Mouse (Mus musculus): Measurements from ENCODE around the gene Chfr.

The Chfr gene

DNA sequence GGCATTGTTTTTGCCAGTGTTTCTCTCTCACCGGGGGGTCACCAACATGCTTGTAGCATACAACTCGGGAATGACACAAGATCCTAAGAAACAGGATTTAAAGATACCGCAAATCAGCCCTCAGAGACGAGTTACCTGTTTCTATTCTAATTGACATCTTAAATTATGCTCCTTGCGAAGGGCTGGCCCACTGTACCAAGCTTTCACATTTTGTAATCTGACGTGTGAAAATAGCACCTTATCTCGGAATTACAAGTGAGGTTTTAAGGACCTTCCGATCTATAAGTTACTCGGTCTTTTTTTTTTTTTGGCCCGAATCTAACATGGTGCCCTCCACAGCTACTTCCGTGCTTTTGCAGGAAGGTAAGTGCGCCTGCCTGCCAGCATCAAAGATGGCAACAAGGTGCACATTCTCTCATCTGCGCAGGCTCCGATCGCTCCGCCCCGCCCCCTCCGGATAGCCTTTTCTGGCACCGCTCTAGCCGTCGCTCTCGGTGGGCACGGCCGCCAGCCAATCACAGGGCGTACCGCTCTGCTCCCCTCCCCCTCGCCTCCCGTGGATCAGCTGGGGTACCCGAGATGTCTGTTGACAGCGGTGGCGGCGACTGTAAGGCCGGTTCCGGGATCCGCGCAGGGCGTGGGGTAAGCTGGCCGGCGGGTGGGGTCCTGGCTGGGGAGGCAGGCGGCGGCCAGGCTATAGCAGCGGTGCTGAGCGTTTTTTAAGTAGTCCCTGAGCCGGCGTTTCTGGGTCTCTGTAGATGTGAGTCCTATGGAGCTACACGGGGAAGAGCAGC, at the start of gene Chfr:
Gene Chfr, plus strand, starts transcription at position 550 of the 794 bp plus-strand sequence.
- DNase-seq (ENCODE audit: low read depth, low spot score), result peak; percentile 99

DNA sequence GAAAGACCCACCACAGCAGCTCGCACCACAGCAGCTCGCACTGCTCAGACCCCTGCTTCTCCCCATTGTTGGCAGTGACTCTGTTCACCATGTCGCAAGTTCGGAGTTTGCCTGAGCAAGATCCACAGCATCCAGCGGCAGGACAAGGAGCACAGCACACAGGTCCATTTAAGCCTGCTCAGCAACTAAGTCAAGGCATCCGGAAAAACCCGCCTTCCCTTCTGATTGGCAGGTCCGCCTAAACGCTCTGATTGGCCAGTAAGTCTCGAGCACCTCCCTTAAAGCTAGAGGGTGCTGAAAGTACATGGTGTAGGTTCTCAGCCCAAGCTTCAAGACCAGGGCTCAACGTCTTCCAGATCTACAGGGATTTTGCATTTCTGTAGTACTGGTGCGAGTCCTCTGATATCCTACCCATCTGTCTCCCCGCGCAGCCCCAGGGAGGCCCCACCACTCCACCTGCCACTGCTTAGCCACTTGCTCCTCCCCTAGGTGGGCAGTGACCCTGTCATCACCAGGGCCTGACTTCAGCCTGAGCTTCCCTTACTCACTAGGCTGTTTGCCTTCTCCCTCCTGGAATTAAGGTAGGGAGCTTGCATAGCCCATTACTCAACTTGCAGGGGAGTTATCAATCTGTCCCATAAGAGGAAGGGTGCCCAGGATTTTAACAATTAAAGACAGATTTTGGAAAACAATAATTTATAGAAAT, 49.3 kb upstream of the Chfr start:
- DNase-seq (ENCODE audit: low read depth, low spot score), result no peak

DNA sequence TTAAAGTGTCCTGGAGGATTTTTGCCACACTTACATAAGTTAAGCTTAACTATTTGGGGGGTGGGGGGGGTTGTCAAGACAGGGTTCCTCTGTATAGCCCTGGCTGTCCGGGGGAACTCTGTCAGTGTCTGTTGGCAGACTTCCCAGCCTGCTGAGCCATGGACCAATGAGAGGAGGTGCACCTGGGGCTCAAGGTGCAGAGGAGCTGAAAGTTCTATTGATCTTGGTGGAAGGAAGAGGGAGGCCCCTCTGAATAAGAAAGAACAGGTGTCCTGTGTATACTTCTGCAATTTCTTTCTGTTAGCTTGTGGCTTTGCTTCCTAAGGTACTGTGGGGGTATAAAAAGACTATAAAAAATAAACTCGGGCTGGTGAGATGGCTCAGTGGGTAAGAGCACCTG, 44.1 kb upstream of the Chfr start:
- no peak for DNase-seq (ENCODE audit: low read depth, low spot score)

GRCm38 (mm10) chr5:110094030-110094846, 41.4 kb upstream of the Chfr start, which contains the start of gene Gm35315:
TSS of gene Gm35315 (minus strand) at chr5:110094420.
- peak; percentile 66 for DNase-seq (ENCODE audit: low read depth, low spot score)

GRCm38 (mm10) chr5:110094847-110095213, 40.8 kb upstream of the Chfr start:
- DNase-seq (ENCODE audit: low read depth, low spot score), result no peak

DNA sequence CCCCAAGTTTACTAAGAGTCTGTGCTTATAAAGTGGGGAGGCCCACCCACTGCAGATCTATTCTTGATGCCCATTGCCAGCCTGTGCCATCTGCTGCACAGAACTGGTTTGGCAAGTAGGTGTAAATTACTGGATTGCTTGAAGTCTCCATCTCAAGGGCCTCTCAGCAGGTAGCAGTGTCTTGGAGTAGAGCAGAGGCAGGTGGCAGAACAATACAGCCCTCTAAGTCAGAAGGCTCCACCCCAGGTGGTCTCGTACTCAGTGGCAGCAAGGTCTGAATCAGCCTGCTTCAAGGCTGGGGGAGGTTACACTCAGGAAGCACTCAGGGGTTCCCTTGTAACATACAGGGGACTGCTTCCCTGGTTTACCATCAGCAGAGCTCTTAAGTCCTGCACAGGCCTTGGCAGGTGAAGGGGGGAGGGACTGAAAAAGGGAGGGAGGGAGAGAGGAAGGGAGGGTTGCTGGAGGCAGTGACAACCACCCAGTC, 36.6 kb upstream of the Chfr start:
- no peak for DNase-seq (ENCODE audit: low read depth, low spot score)

- DNase-seq (ENCODE audit: low read depth, low spot score), result no peak
Measured at GRCm38 (mm10) chr5:110099656-110100580, 35.7 kb upstream of the Chfr start, which contains the start of gene Plcxd1. TSS of gene Plcxd1 (plus strand) at chr5:110099969.

DNA sequence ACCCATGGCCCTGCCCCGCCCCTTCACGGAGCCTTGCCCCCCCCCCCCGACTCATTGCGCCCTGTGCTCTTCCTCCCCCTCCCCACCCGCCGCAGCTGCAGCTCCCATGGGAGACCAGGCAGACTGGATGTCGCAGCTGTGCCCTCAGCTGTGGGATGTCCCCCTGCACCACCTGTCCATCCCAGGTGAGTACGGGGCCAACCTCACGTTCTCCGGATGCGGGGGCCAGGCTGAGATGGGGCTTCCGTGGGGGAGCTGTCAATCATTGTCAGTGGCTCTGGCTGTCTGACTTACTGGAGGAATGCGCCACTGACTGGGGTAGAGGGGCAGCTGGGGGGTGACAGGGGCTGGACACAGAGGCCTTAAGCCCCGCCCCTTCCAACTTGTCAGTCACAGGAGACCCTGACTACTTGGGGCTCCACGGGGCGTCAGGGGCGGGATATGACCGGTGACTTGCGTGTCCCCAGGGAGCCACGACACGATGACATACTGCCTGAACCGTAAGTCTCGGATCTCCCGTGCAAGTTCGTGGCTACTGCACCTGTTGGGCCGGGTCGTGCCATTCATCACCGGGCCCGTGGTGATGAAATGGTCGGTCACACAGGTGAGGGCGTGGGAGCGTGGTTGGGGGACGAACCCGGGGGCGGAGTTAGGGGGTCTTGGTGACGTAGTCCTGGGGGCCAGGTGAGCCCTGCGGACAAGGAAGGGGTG, 34.6 kb upstream of the Chfr start:
- DNase-seq (ENCODE audit: low read depth, low spot score), result no peak

- DNase-seq (ENCODE audit: low read depth, low spot score), result no peak
Measured at GRCm38 (mm10) chr5:110101716-110102347, 33.8 kb upstream of the Chfr start.

- DNase-seq (ENCODE audit: low read depth, low spot score), result no peak
Measured at GRCm38 (mm10) chr5:110102429-110102828, 33.2 kb upstream of the Chfr start.

DNA sequence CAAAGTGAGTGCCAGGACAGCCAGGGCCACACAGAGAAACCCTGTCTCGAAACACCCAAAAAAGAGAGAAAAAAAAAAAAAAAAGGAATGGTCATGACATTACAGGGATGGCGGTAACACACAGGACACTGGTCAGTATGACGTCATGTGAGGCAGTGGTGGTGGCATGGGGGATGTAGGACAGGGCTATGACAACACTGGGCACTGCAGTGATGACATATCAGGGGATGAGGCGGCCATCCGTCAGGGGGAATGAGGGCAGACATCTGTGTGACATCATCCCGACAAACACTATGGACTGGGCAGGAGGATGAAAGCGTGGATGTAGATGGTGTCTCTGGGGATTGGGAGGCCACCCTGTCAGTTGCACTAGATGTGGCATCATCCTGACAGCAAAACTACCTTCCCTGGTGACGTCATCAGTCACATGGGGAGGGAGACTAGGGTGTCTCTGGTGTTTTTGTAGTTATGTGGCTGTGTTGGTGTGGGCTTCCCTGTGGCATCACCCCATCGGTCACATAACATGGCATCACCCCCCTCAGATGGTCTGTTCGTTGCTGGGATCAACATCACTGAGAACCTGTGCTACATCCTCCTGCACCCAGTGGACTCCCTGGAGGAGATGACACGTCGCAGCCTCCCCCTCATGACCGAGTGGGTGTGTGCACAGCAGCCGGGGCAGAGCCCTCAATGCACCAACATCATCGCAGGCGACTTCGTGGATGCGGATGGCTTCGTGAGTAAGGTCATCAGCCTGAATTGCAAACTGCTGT, 32.6 kb upstream of the Chfr start:
- DNase-seq (ENCODE audit: low read depth, low spot score), result no peak

GRCm38 (mm10) chr5:110103901-110104615, 31.6 kb upstream of the Chfr start:
- DNase-seq (ENCODE audit: low read depth, low spot score), result no peak

DNA sequence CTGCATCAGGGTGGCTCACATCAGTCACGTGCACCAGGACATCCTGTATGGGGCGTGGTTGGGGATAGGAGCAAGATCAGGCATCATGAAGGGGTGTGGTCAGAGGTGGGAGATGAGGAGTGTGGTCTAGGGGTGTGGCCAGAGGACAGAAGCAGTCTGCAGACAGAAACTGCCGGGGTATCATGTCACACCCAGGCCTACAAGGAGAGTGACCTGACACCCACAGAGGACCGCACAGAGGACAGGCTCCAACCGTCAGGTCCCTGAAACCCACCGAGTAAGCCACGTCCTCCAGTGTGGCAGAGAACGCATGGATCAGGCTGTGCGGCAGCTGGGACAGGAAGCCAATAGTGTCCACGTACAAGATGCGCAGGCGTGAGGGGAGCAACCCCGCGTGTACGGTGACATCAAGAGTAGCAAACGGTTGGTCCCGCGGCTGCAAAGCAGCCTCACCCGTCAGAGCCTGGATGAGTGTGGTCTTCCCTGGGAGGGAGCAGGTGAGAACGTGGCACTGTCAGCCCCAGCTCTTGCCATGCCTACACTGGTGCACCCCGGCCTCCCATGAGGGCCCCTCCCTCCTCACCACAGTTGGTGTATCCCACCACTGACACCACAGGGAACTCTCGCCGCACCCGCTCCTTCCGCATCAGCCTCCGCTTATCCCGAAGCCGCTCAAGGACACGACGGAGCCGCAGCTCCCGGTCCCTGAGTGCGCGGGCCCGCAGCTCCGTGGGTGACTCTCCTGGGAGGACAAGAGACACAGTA, 30.8 kb upstream of the Chfr start:
- no peak for DNase-seq (ENCODE audit: low read depth, low spot score)

- no peak for DNase-seq (ENCODE audit: low read depth, low spot score)
Measured at GRCm38 (mm10) chr5:110106140-110106871, 29.3 kb upstream of the Chfr start.

- no peak for DNase-seq (ENCODE audit: low read depth, low spot score)
Measured at GRCm38 (mm10) chr5:110106901-110107564, 28.6 kb upstream of the Chfr start.

DNA sequence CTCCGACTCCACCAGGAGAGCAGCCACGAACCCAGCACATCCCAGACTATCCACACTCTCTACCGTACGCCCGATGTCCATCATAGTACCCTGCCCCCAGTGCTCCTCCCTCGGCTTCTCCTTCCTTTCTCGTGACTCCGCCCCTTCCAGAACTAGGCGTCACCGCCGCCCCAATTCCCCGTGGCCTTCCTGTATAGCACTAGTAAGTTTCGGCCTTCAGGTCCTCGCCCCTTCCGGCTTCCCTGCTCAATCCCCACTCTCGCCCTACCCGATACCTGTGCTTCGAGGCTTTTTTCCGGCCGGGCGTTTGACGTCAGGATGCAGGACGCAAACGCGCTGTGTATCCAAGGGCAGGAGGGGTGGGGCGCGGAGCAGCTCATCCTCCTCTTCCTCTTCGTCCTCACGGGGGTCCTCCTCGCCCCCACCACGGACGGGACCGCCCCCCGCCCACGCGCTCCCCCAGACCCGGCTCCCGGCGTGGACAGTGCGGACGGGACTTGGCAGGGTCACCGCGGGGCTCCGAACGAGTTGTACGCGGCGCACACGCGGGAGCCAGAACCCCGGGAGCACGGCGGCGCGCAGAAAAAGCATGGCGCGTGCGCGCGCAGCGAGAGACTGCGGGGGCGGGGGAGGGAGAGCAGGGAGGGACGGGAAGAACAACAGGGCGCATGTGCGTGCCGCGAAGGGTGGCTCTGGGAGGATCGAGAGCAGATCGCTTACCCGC, 27.9 kb upstream of the Chfr start, which contains the start of gene Gtpbp6:
Gene Gtpbp6, minus strand, starts transcription at position 617 of the 724 bp plus-strand sequence.
- DNase-seq (ENCODE audit: low read depth, low spot score), result peak; percentile 93
